Mouse (Mus musculus): Measurements from ENCODE around the gene Rabgef1.
"Not testable (repeated sequence)": the region's sequence is repeated elsewhere in the genome, so short reads cannot be mapped to it uniquely, and the experiment has no call there.

Gene Rabgef1

DNA sequence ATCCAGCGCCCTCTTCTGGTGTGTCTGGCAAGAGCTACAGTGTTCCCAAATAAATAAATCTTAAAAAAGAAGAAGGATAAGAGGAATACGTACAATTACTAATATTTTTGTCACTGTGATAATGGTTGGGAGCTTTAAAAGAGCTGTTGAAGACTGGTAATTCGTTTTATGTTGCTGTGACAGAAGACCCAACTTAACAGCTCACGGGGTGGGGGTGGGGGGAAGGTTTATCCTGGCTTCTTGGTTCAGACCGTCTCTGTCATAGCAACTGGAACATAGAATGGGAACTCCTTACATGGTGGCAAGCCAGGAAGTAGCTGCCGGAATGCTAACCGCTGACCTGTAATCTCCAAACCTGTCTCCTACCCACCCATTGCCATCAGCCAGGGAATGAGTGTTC is 45.2 kb downstream of the Rabgef1 start, which contains the start of gene Tmem248:
Gene Tmem248, plus strand, starts transcription at position 301 of the 400 bp plus-strand sequence.
- DNase-seq (ENCODE audit: low spot score) = no peak

GRCm38 (mm10) chr5:130217406-130217805 is 45.8 kb downstream of the Rabgef1 start:
- DNase-seq (ENCODE audit: low spot score) = no peak

DNA sequence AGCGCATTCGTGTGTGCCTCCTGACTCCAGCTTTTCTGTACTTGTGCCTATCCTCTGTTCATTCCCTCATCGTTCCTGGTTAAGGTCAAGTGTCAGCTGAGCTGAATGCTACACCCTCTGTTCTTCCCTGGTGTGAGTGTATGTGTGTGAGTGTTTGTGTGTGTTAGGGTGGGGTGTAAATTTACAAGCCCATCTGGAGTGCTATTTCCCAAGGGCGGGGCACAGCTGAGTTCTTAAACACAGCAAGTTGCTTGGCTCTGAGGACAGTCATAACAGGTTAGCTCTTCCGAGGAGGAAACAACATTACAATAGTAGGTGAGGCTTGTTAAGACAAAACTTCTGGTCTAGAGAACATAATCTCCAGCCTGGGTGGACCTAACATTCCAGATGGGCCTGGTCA is 46.7 kb downstream of the Rabgef1 start:
- no peak for DNase-seq (ENCODE audit: low spot score)

DNA sequence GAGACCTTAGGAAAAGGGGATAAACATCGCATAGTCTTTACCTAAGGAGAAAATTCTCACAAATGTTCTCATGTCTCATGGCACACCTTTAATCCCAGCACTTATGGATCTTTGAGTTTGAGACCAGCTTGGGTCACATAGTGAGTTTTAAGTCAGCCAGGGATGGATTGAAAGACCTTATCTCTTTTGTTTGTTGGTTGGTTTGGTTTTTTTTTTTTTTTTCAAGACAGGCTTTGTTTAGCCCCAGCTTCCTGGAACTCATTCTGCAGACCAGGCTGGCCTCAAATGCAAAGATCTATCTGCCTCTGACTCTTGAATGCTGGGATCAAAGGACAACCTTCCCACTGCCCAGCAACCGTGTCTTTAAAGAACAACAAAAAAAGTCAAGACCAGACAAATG is 49.7 kb downstream of the Rabgef1 start:
- no peak for DNase-seq (ENCODE audit: low spot score)

- DNase-seq (ENCODE audit: low spot score) = no peak
Measured at GRCm38 (mm10) chr5:130221760-130222145, 50.2 kb downstream of the Rabgef1 start.

GRCm38 (mm10) chr5:130222146-130223004 is 50.8 kb downstream of the Rabgef1 start:
- peak; percentile 94 for DNase-seq (ENCODE audit: low spot score)

DNA sequence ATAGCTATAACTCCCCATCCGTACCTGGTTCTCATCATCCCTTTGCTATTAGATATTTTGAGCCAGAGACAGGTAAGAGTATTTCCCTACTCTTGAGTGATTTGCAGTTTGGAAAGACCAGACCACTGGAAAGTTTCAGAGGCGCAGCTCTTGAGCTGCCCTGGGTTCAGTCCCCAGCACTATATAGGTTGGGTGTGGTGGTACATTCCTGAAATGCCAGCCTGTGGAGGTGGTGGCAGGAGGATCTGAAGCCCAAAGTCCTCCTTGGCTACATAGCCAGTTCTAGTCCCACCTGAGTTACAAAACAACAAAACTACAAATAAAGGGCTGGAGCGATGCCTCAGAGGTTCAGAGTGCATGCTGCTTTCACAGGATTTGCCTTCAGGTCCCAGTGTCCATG is 55.2 kb downstream of the Rabgef1 start:
- DNase-seq (ENCODE audit: low spot score) = no peak

- no peak for DNase-seq (ENCODE audit: low spot score)
Measured at GRCm38 (mm10) chr5:130228120-130228519, 56.5 kb downstream of the Rabgef1 start.

DNA sequence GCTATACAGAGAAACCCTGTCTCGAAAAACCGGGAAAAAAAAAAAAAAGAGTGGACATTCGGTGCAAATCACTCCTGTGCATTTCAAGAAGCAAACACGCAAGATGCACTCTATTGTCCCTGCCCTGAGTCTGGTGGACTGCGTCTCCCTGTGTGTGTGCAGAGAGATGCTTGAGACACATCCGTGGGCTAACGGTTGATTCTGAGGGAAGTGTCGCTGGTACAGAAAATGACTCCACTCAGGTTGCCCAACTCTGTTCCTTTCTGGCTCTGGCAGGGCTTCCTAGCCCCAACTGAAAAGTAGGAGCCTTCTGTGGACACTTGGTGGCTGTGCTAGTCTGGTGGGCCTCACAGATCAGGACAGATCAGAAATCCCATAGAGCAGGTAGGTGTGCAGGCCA is 64.7 kb downstream of the Rabgef1 start:
- no peak for DNase-seq (ENCODE audit: low spot score)

DNA sequence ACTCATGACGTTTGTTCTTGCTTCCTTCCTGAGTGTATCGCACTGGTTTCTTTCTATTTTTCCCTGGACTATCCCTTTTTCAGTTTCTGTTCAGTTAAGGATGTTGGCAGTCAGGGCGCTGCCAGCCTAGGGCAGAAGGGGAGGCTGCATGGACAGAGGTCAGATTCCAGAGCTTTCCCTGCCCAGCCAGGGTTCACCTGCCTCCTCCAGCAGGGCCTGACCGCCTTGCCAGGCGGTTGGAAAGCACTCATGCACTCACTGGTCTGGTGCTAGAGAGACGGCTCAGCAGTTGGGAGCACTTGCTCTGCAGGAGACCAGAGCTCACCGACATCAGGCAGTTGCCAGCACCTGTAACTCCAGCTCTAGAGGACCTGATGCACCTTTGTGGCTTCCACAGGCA is 67.6 kb downstream of the Rabgef1 start:
- no peak for DNase-seq (ENCODE audit: low spot score)

- no peak for DNase-seq (ENCODE audit: low spot score)
Measured at GRCm38 (mm10) chr5:130239856-130240255, 68.3 kb downstream of the Rabgef1 start.

DNA sequence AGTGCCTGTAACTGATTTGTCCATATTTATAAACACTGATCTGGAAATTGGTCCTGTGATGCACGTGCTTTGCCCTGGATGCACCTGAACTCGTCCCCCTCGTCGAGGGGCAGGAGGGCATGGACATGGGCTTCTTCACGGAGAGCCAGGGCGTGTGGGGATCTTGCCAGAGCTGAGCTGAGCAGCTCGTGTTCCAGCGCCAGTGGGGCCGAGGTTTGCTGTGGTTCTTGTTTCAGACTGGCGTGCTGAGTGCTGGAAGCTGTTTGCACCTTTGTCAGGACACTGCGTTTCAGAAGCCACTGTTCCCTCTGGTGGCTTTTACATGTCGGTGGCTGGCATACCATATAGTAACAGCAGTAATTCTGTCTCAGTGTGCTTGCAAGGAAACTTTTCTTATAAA is 69.8 kb downstream of the Rabgef1 start:
- DNase-seq (ENCODE audit: low spot score) = no peak

GRCm38 (mm10) chr5:130247823-130248222 is 76.2 kb downstream of the Rabgef1 start:
- no peak for DNase-seq (ENCODE audit: low spot score)

GRCm38 (mm10) chr5:130254164-130255016 is 82.8 kb downstream of the Rabgef1 start:
- DNase-seq (ENCODE audit: low spot score) = peak; percentile 33

DNA sequence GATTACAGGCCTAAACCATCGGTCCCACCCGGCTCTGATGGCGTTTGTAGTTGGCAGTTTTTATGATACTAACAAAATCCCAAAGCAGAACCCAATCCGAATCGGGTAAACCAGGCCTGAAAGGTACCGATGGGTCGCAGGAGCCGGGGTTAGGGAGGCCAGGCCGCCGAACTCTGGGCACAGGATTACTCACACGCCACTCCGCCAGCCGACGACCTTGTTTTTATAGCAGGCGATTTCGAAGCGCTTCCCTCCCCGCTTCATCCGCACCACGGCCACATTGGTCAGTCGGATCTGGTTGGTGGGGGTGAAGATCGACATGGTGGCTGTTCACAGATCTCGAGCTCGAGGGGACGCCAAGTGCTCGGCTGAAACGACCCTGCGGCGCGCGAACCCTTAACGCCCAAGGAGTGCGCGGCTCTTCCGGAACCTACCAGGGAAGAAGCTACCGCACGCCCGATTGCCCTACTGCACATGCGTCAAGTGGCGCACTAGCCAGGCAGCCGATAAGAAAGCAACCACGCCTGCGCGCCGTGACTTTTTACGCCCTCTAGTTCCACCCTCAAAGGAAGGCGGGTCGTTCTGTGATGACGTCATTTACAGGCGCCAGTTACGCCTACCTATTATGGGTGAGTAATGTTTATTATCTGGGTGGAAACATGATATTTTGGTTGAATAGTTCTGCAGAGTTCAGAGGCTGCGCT is 83.6 kb downstream of the Rabgef1 start, which contains the start of the genes Sbds and Tyw1:
Gene Sbds, minus strand, starts transcription at position 514 of the 704 bp plus-strand sequence.
Gene Tyw1, plus strand, starts transcription at position 603 of the 704 bp plus-strand sequence.
- peak; percentile 99 for DNase-seq (ENCODE audit: low spot score)

GRCm38 (mm10) chr5:130255799-130256525 is 84.4 kb downstream of the Rabgef1 start:
- not testable (repeated sequence) for DNase-seq (ENCODE audit: low spot score)

GRCm38 (mm10) chr5:130256678-130257271 is 85.2 kb downstream of the Rabgef1 start:
- DNase-seq (ENCODE audit: low spot score) = peak; percentile 93

DNA sequence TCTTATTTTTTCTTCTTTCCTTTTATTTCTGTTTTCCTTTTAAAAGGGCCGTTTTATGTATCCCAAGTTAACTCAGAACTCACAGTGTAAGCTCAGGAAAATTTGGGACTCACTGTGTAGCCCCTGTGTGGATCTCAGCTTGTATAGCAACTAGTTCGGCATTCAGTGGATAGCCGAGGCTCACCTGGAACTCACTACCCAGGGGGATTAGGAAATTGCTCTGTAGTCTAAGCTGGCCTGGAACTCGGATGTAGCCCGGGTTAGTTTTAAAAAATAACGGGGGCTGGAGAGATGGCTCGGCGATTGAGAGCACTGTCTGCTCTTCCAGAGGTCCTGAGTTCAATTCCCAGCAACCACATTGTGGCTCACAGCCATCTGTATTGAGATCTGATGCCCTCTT is 85.7 kb downstream of the Rabgef1 start:
- no peak for DNase-seq (ENCODE audit: low spot score)

DNA sequence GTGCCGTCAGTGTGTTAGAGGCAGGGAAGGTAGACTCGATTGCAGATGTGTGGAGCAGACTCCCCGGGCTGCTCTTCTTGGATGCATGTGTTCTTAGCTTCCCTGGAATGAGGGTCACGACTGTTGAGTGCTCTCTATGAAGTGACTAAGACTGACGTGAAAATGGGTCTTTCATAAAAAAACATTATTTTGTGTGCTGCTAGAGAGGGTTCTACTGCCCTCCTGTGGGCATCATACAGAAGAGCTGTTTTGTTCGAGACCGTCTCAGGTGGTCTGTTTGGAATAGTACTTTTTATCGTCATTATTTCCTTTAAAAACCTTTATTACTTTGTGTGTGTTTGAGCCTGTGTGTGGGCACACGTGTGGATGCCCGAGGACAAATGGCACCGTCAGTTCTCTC is 91.9 kb downstream of the Rabgef1 start:
- DNase-seq (ENCODE audit: low spot score) = no peak
